Mouse (Mus musculus): ENCODE data around the gene Pkdcc. TPM values are rescaled to one million over a fixed set of nuclear protein-coding genes. Genes with fewer than 3 reads are reported as not detected.
A peak's percentile ranks its signal among the peaks of the same experiment; 100 is the strongest.

Gene Pkdcc
- total RNA-seq (2021): 10 to 100 TPM; 34.5 to 37.4 TPM

DNA sequence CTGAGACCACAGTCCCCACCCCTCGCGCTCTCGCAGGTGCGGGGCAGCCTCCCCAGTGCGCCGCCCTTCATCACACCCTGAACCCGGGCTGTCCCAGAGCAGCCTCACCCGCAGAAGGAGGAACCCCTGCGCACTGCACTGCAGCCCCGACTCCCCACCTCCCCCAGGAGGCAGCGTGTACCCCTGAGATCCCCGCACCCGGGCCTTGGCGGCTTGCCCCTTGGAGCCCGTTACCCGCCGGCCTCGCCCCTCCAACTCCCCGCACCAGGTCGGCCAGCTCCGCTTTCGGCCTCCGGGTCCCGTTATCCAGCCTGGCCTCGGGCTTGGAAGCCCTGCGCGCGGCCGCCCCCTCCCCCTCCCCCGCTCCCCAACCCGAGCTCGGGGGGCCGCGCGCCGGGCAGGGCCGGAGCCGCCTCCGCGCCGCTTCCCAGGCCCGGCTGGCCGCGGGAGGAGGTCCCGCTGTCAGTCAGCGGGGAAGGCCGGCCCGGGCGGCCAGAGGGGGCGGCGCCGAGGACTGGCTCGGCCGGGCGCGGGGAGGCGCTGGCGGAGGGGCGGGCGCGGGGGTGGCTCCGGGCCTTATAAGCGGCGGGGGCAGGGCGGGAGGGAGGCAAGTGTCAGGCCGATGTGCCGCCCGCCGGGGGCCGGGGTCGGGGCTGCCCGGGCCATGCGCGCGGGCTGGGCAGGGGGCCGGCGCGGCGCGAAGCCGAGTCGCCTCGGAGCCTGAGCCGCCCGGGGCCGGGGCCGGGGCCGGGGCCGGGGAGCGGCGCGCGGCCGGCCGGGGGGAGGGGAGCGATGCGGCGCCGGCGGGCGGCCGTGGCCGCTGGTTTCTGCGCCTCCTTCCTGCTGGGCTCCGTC lies at the start of gene Pkdcc:
Gene Pkdcc (plus strand): TSS at position 619 of the 855 bp plus-strand sequence.
- intact Hi-C loops (cut with DNase I): loop anchor here (5.0 kb wide), 1 partner anchor 137 kb away; the partner anchor contains the start of gene Eml4
- DNase-seq: peak; percentile 88 to 90

DNA sequence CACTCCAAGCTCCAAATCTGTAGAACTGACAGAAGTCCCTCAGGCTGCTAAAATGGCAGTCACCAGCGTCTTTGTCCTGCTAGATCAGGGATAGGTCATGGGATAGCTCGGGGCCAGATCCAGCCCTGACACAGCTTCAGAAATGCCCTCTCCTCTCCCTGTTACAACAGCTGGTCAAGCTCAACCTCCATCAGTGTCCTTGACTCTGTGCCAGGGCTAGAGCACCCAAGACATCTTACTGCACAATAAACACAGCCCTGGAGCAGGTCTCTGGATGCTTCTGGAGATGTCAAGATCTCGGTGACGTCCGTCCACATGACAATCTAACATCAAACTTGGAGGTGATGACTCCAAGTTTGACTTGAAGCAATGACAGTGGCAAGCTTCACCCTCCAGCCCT lies 48.9 kb upstream of the Pkdcc start:
- no peak for DNase-seq
- intact Hi-C loops (cut with DNase I): no loop called here

DNA sequence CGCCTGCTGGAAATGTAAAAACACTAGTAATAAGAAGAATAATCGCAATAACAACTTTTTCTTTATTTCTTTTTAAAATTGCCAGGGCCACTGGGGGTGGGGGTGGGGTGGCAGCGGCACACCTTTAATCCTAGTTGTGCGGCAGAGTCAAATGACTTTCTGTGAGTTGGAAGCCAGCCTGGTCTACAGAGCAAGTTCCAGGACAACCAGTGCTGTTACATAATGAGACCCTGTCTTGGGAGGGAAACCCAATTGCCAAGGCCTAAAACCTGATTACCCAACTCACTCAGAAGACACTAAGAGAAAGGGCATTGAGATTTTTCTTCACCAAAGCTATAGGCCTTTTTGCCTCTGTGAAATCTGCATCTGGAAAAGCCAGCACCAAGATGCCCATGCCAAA lies 38.9 kb upstream of the Pkdcc start:
- intact Hi-C loops (cut with DNase I): no loop called here
- no peak for DNase-seq

- DNase-seq: no peak
- intact Hi-C loops (cut with DNase I): no loop called here
Measured at GRCm38 (mm10) chr17:83178483-83179150, 36.5 kb upstream of the Pkdcc start.

GRCm38 (mm10) chr17:83179151-83179531 lies 36.0 kb upstream of the Pkdcc start:
- intact Hi-C loops (cut with DNase I): no loop called here

DNA sequence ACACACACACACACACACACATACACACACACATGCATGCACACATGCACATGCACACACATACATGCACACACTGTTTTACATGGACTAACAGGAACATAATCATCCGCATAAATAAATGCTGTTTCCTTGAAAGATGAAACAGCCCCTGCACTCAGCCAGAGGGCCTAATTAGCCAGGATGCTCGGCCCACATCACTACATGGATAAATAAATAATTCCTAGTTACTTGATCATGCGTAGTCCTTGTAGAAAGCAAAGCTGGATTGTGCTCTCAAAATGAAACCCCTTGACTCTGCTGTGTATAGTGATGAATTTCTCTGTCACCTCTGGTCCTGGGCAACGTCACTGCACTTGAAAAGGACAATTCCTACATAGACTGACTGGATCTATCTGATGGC lies 35.5 kb upstream of the Pkdcc start:
- intact Hi-C loops (cut with DNase I): no loop called here

More at GRCm38 (mm10) chr17:83179151-83179531, 36.0 kb upstream of the Pkdcc start:
- DNase-seq: no peak

DNA sequence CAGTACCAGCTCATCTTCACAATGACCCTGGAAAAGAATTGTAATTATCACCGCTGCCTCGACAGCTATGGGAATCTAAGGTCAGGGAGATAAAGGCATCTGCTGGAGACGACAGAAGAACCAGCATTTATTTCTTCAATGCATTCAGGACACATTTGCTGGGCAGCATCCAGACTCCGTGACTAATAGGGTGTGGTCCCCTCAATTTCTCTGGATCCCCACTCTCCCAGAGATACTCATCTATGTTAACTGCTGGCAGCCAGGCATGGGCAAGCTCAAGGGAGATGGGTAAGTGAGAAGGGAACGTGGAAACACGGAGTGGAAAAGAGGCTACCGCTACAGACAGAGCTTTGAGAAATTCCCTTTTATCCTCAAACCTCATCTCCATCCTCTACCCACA lies 34.0 kb upstream of the Pkdcc start:
- intact Hi-C loops (cut with DNase I): no loop called here
- DNase-seq: no peak

More for the DNA sequence above, 35.5 kb upstream of the Pkdcc start:
- DNase-seq: no peak

GRCm38 (mm10) chr17:83181592-83181991 lies 33.5 kb upstream of the Pkdcc start:
- no peak for DNase-seq
- intact Hi-C loops (cut with DNase I): no loop called here

DNA sequence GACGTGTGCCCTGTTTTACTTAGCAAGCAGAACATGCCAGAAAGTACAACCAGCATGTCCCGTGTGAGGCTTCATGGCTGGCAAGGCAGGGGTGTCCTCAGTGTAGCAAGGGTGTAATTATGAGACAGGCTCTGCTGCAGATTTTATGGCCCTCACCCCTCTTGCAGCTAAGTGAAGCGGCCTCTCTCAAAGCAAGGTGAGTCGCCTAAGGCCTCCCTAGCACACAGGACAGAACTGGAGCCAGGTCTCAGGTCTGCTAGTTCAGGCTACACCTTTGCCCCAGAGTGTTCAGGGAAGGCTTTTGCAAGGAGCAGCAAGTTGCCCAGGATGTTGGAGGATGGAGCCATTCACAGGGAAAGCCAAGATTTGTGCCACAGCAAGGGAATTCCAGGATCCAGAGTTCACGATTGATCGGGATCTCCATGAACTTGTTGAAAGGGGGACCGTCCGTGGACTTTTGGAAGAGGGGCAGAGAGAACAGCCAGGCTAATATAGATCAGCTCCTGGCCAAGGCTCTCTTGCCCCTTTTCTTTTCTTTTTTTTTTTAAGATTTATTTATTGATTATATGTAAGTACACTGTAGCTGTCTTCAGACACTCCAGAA lies 32.9 kb upstream of the Pkdcc start:
- intact Hi-C loops (cut with DNase I): no loop called here
- no peak for DNase-seq

DNA sequence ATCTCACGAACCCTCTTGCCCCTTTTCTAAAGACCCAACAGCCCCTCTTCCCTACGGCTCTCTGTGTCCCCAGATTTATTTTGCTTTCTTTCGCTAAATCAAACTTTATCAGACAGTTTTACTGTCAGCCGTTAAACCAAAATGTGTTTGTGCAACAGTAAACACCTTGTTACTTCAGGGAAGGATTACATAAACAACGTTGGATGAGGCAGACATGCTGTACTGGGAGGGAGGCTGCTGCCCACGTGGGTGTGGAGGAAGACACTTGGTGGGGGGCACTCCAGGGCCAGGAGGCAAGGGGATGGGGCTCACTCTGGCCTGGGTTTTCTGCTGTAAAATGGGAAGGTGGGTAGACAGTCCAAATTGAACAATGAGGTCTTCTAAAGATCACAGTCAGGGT lies 32.3 kb upstream of the Pkdcc start:
- no peak for DNase-seq
- intact Hi-C loops (cut with DNase I): no loop called here

DNA sequence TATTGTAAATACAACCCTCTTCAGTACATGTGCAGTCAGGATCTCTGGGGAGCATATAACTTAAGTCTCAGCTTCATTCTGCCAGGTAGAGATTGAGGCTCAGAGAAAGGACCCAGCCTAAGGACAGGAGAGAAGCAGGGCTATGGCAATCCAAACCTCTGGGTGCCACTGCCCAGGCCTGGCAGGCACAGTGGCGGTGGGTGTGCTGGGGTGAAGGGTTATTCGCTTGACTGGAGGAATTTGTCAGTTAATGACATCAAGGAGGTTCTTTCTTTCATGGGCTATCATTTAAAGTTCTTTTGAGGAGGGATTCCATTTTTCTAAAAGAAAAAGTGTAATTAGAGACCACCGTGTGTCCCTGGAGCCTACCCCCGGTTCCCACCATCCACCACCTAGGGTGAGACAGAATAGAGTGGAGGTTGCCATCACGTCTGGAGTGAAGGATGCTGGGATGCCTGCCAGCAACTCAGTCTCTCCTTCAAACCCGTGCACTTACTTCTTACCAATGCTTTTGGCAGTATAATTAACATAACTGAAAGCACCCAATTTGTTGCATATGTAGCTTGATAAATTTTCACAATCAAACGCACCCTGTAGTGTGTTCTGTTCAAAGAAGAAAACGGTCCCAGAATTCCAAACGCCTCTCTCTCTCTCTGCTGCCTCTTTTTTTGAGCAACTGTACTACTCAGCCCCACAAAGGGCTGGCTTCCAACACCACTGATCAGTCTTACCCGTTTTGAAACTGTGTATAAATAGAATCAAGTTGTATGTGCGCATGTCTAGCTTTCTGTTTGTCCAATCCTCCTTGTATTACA lies 27.1 kb upstream of the Pkdcc start:
- DNase-seq: no peak
- intact Hi-C loops (cut with DNase I): no loop called here

DNA sequence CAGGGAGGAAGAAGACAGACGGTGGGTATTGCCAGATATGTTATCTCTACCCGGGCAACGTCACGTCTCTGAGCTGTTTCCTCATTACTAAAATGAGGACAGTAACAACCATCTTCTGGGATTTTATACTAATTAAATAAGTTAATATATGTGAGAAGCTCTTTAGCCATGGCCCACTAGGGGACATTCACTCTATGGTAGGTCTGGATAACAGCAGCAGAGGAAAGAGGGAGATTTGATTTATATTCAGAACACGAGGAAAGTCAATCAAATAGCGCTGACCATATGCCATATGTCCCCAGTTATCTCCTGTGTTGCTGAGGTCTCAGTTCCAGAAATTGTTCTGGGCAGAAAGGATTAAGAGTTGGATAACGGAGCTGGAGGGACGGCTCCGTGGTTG lies 24.3 kb upstream of the Pkdcc start:
- intact Hi-C loops (cut with DNase I): no loop called here
- no peak for DNase-seq

DNA sequence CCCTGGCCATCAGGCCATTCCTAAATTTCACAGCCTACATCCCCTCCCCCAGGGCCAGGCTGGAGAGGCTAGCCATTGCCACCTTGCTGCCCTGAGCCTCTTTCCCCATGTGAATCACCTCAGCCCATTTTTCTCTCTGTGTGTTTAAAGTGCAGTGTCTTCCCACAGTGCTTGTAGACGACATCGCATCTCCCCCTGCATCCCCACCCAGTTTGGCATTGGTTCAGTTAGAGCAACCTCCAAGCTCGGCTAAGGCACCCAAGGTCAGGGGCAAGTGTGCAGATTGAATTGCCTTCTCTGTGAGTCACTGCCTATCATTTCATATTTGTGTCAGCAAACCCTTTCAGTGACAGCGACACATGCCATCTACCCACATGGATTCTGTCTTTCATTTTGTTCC lies 20.6 kb upstream of the Pkdcc start:
- intact Hi-C loops (cut with DNase I): no loop called here
- DNase-seq: no peak

- intact Hi-C loops (cut with DNase I): no loop called here
- DNase-seq: peak in 1 of 2 experiments; percentile 41
Measured at GRCm38 (mm10) chr17:83197361-83197923, 17.6 kb upstream of the Pkdcc start.

- intact Hi-C loops (cut with DNase I): no loop called here
- DNase-seq: no peak
Measured at GRCm38 (mm10) chr17:83200469-83200868, 14.6 kb upstream of the Pkdcc start.

DNA sequence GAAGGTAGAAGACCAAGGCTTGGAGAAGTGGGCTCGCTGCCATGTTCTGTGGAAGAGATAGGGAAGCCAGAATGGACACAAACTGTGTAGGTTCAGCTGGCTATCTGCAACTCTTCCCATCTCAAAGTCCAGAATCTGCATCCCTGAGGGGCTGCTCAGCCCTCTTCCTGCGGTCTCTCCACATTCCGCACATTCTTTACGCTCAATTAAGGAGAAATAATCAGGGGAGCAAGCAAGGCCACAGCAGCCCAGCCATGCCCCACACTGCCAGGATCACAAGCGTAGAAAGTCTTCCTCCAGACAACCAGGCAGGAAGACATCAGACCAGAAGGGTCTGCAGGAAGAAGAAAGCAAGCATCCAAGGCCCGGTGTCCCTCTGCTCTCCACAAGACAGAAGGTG lies 13.8 kb upstream of the Pkdcc start:
- intact Hi-C loops (cut with DNase I): no loop called here
- no peak for DNase-seq

DNA sequence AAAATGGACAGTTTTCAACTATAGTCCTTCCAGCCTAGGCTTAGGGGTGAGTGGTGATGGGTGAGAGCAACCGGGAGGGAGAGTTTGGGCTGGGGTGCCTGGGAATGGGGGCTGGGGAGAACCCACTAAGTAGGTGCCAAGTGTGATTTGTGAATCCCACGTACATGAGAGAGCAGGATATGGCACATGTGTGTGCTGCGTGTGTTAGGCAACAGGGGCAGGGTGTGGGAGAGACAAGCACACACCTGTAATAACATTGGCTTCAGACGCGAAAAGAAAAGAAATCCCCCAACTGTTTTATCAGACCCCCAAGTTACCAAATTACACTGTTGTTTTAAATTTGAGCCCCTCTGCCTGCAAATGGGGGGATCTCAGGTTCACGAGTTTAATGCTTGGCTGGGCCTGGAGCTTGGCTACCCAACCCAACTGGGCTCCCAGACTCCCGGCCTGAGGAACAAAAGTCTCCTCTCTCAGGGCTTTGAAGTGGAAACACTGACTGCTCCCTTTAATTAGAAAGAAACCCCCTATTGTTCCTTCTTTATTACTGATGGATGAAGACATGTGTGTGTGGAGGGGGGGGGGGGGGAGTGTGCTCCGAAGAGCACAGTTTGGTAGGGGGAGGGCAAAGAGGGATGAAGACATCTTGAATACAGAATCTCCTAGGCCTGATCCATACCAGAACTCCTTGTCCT lies 11.3 kb upstream of the Pkdcc start:
- no peak for DNase-seq
- intact Hi-C loops (cut with DNase I): no loop called here

DNA sequence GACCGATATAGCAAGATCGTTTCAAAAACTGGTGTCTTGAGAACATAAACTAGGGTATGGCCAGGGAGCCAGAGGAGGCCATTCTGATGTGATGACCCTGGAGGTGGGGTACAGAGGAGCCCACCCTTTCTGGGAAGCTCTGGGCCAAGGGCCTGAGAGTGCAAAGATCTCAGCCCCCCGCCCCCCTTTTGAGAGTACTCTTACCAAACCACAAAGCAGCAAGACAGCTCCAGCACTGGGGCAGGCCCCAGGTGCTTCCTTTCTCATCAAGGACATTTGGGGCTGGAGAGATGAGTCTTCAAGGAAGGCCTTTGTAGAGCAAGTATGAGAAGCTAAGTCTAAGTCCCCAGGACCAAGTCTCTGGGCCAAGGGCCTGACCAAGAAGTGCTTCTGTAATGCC lies 7.8 kb upstream of the Pkdcc start:
- DNase-seq: no peak
- intact Hi-C loops (cut with DNase I): no loop called here

- intact Hi-C loops (cut with DNase I): no loop called here
- DNase-seq: no peak
Measured at GRCm38 (mm10) chr17:83208455-83208854, 6.6 kb upstream of the Pkdcc start.

DNA sequence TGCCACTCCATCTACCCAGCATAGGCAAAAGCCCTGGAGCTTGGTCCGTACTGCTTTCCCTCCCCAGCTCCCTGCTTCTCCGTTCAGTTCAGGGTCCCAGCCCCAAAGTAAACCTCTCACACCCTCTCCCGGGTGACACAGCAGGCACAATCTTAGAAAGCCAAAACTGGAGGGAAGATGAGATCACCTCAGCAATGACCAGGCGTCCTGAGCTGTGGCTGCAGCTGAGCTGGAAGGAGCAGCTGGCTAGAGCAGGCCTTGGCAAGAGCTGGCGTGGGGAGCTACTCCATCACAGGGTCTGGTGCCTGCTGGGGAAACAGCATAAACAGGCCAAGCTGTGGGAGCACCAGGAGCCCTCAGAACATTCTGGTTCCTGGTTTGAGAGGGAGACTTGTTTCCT lies 4.6 kb upstream of the Pkdcc start:
- DNase-seq: no peak
- intact Hi-C loops (cut with DNase I): no loop called here
